Mouse (Mus musculus) cerebellum, adult 2 months (tissue): Measurements from ENCODE around the gene Kcnd3.

Experiments used
- CTCF ChIP-seq: fragments of 200-500 bp; IDR thresholded peaks from 2 replicates; pipeline ENCODE4 v1.5.1; 2011; ENCODE audit warnings: low read depth, mild to moderate bottlenecking, control low read depth, low read length, moderate library complexity, borderline replicate concordance; ENCODE audit not compliant: insufficient read depth
- POLR2A ChIP-seq: fragments of 200-500 bp; IDR thresholded peaks from 2 replicates; pipeline ENCODE4 v1.6.1; 2011; ENCODE audit warnings: low read length, control low read depth, borderline replicate concordance; ENCODE audit not compliant: insufficient read depth

DNA sequence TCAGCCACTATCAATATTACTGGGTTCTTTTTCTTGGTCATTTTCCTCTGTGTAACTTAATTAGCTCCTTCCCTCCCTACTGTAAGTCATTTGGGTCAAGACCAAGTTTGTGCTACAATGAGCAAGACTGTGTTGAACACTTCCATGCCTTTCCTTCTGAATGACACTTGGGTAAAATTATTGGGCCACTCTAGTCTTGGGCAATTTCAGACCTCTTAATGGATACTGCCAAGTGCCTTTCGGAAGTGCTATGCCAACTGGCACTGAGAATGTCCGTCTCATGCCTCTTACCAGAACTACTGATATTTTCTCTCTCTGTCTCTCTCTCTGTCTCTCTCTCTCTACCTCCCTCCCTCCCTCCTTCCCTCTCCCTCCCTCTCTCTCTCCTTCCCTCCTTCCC is 173.8 kb downstream of the Kcnd3 start:
- TF ChIP-seq POLR2A = no peak
- no peak for TF ChIP-seq CTCF
